Mouse (Mus musculus) hindbrain, postnatal 0 days (tissue): ENCODE data around the gene Cyb5d1. TPM values are rescaled to one million over a fixed set of nuclear protein-coding genes. Genes with fewer than 3 reads are reported as not detected.
A peak's percentile ranks its signal among the peaks of the same experiment; 100 is the strongest.

ENCODE experiments used
- ATAC-seq: fragments of 200-750 bp; cut with Nextera tagmentation; 2 replicates; pipeline ENCODE4 v1.8.0; 2017; ENCODE audit warnings: mild to moderate bottlenecking, moderate TSS enrichment, moderate library complexity
- DNase-seq: peaks from one replicate; pipeline ENCODE4 v3.0.0-alpha.2; 2015; ENCODE audit warnings: low spot score
- H3K27ac ChIP-seq: fragments of 300-500 bp; sonication (generic); 2 replicates; pipeline ENCODE4 v1.5.1; 2014; ENCODE audit warnings: mild to moderate bottlenecking
- H3K27me3 ChIP-seq: fragments of 300-500 bp; sonication (generic); 2 replicates; pipeline ENCODE4 v1.6.1; 2014; ENCODE audit warnings: low read length, mixed read lengths; ENCODE audit not compliant: insufficient read depth
- H3K36me3 ChIP-seq: fragments of 300-500 bp; sonication (generic); 2 replicates; pipeline ENCODE4 v1.6.1; 2014; ENCODE audit warnings: low read length, mixed read lengths; ENCODE audit not compliant: insufficient read depth
- H3K4me1 ChIP-seq: fragments of 300-500 bp; sonication (generic); 2 replicates; pipeline ENCODE4 v1.6.1; 2014; ENCODE audit warnings: antibody characterized with exemption, low read length, mixed read lengths; ENCODE audit not compliant: insufficient read depth
- H3K4me2 ChIP-seq: fragments of 300-500 bp; sonication (generic); 2 replicates; pipeline ENCODE4 v1.6.1; 2014; ENCODE audit warnings: low read depth, mild to moderate bottlenecking, low read length, moderate library complexity, mixed read lengths
- H3K4me3 ChIP-seq: fragments of 300-500 bp; sonication (generic); 2 replicates; pipeline ENCODE4 v1.5.1; 2014; ENCODE audit warnings: low read length
- H3K9ac ChIP-seq: fragments of 300-500 bp; sonication (generic); replicated peaks from 2 replicates; pipeline ENCODE4 v1.6.1; 2014; ENCODE audit warnings: mild to moderate bottlenecking, low read length, moderate library complexity, mixed read lengths
- H3K9me3 ChIP-seq: fragments of 300-500 bp; sonication (generic); 2 replicates; pipeline ENCODE4 v1.6.1; 2016; ENCODE audit warnings: low read length, mixed read lengths
- CTCF ChIP-seq: IDR thresholded peaks from 2 replicates; pipeline ENCODE4 v1.5.1; 2016; ENCODE audit warnings: antibody characterized with exemption, control low read depth, low read depth
- WGBS: fragments of 180-500 bp; shearing (Covaris S2); extraction: QIAGEN DNeasy Blood & Tissue Kit; methylation state at CpG from one replicate; pipeline ENCODE4 v1.1.7; 2014; 5-methylcytosine and 5-hydroxymethylcytosine counted together
- polyA plus RNA-seq: library from polyadenylated mRNA; unstranded; fragments of >200 nt; fragmentation: Nextera tagmentation; extraction: Ambion mirVana; gene quantifications from 2 replicates; pipeline ENCODE4 v1.2.1, GENCODE M21; 2015
- total RNA-seq: library from RNA; depleted of rRNA; stranded (reverse); fragments of >200 nt; gene quantifications from 2 replicates; pipeline ENCODE4 v1.2.3, GENCODE M21; 2014

The Cyb5d1 gene
- total and polyA plus RNA-seq, 2 experiments from 2014 or later = 18.5 to 21.8 TPM

- H3K4me3 ChIP-seq = peak overlapping the region; percentile 67
- H3K4me2 ChIP-seq = peak overlapping the region; percentile 98
- no peak for TF ChIP-seq CTCF
- no peaks in the 10 kb centered on the region for H3K36me3 ChIP-seq
- peak; percentile 28 for DNase-seq
- peak overlapping the region; percentile 75 for H3K27ac ChIP-seq
- H3K9me3 ChIP-seq = no peaks in the 10 kb centered on the region
- WGBS = under 1% methylated on average over 31 of the region's 31 CpGs
- ATAC-seq = no peak
- H3K9ac ChIP-seq = peak overlapping the region; percentile 43
- peaks cover 7% of the 10 kb centered on the region for H3K27me3 ChIP-seq
- H3K4me1 ChIP-seq = peaks cover 16% of the 10 kb centered on the region
Observed at GRCm38 (mm10) chr11:69419813-69420553, 24.6 kb upstream of the Cyb5d1 start.

GRCm38 (mm10) chr11:69419443-69419812 lies 24.0 kb upstream of the Cyb5d1 start:
- ATAC-seq (no peak), DNase-seq (peak; percentile 67)
- Histone ChIP-seq H3K4me2 (peak overlapping the region; percentile 98), H3K27ac (peak overlapping the region; percentile 75), H3K9me3 (no peaks in the 10 kb centered on the region), H3K4me1 (peaks cover 22% of the 10 kb centered on the region), H3K9ac (peak overlapping the region; percentile 43), H3K4me3 (peak overlapping the region; percentile 67), H3K36me3 (no peaks in the 10 kb centered on the region), H3K27me3 (peaks cover 7% of the 10 kb centered on the region)
- under 1% methylated on average over 19 of the region's 19 CpGs for WGBS
- TF ChIP-seq CTCF = peak; percentile 75

- H3K27ac ChIP-seq = peak overlapping the region; percentile 99
- WGBS = under 1% methylated on average over 44 of the region's 45 CpGs
- peak overlapping the region; percentile 62 for H3K9ac ChIP-seq
- H3K4me3 ChIP-seq = peak overlapping the region; percentile 67
- H3K9me3 ChIP-seq = no peaks in the 10 kb centered on the region
- peaks cover 28% of the 10 kb centered on the region for H3K4me1 ChIP-seq
- peak; percentile 2; the same call in 1 of the 2 replicates for TF ChIP-seq CTCF
- H3K4me2 ChIP-seq = peak overlapping the region; percentile 98
- peak; percentile 94 for ATAC-seq
- H3K27me3 ChIP-seq = peaks cover 7% of the 10 kb centered on the region
- no peaks in the 10 kb centered on the region for H3K36me3 ChIP-seq
- peak; percentile 97 for DNase-seq
Observed at GRCm38 (mm10) chr11:69418481-69419442, 23.3 kb upstream of the Cyb5d1 start.

- WGBS = under 1% methylated on average over 39 of the region's 39 CpGs
- DNase-seq (peak; percentile 96), ATAC-seq (peak; percentile 59)
- H3K27ac ChIP-seq = peak overlapping the region; percentile 99
- H3K4me2 ChIP-seq = peak overlapping the region; percentile 98
- no peak for TF ChIP-seq CTCF
- H3K9ac ChIP-seq = peak overlapping the region; percentile 62
- H3K4me3 ChIP-seq = peak overlapping the region; percentile 67
- no peaks in the 10 kb centered on the region for H3K36me3 ChIP-seq
- peaks cover 39% of the 10 kb centered on the region for H3K4me1 ChIP-seq
- H3K27me3 ChIP-seq = peaks cover 3% of the 10 kb centered on the region
- no peaks in the 10 kb centered on the region for H3K9me3 ChIP-seq
Observed at GRCm38 (mm10) chr11:69417449-69418384, 22.3 kb upstream of the Cyb5d1 start.

GRCm38 (mm10) chr11:69416921-69417448 lies 21.6 kb upstream of the Cyb5d1 start:
- H3K9me3 ChIP-seq = no peaks in the 10 kb centered on the region
- peak overlapping the region; percentile 99 for H3K27ac ChIP-seq
- peak overlapping the region; percentile 67 for H3K4me3 ChIP-seq
- DNase-seq = peak; percentile 11
- no peak for TF ChIP-seq CTCF
- no peak for ATAC-seq
- 6% methylated on average over 8 of the region's 8 CpGs for WGBS
- H3K36me3 ChIP-seq = no peaks in the 10 kb centered on the region
- H3K27me3 ChIP-seq = no peaks in the 10 kb centered on the region
- H3K9ac ChIP-seq = peak overlapping the region; percentile 62
- peaks cover 46% of the 10 kb centered on the region for H3K4me1 ChIP-seq
- H3K4me2 ChIP-seq = peak overlapping the region; percentile 98
